Mouse (Mus musculus) CH12F3 (cell line): ENCODE data around the gene Vti1a.

Experiments
- in situ Hi-C: fragments of 300-500 bp; cut with MboI; formaldehyde crosslinking; loops from 2 replicates; pipeline ENCODE4 v1.14.3; 2020; ENCODE audit warnings: low sequenced_read_pairs

The Vti1a gene

DNA sequence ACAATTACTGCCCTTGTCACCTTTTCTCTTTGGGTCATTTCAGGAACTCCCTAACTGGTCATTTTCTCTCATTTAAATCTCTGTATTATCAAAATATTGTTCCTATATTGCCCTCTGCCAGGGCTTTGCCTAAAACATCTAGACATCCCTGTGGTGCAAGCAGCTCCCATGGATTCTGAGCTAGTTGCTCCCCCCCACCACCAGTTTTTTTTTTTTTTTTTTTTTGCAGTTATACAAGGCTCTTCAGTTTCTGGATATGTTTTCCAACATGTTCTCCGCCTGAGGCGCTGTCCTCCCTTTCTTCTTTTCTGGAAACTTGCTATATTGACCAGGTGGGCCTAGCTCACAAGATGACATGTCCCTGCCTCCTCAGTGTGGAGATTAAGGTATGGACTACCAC lies 2.4 kb upstream of the Vti1a start:
- in situ Hi-C loops, result no loop called here

DNA sequence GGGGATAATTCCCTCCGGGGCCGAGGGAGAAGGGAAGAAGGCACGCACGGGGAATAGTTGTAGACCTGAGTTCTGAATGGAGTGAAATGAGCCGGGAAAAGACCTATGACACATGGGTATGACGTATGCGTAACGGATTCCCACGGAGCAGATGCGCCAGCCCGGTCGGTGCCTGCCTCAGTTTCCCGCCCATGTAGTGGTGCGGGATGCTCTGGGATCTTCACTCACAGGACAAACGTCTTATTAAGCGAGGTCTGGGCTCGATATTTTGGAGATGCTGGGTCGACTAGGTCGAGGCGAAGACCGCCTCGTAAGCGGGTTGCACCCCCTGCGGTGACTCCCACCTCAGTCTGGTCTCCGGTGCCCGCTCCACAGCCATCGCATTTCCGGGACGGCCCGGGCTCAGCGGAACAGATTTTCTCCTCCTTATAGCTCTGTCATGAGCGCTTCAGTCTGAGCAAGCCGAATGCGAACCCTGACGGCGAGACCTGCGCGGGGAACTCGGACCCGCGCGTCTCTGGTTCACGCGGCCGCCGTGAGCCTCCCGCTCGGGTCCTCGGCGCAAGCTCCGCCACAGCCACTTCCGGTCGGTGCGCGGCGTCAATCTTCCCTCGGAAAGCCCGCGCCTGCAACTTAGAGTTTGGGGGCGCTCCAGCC lies 515 bp upstream of the Vti1a start, which contains the start of gene Zdhhc6:
Gene Zdhhc6, minus strand, starts transcription at position 581 of the 657 bp plus-strand sequence.
- in situ Hi-C loops, result no loop called here

DNA sequence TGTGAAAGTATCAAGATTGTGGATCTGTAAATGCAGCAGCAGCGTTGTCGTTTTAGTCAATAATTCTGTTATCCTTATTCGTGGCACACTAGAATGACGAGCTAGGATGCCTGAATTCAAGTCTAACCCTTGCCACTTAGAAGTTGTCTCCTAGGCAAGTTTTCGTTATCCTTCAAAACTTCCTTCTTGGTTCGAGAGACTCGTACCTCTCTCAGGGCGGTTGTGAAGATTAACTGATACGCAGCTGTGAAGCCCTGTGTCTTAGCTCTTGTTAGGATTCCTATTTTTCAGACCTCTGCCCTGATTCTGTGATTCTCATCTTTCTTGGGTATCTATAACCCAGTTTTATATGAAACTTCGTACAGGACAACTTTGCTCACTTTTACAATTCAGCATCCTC lies 806 bp downstream of the Vti1a start:
- in situ Hi-C loops, result no loop called here

DNA sequence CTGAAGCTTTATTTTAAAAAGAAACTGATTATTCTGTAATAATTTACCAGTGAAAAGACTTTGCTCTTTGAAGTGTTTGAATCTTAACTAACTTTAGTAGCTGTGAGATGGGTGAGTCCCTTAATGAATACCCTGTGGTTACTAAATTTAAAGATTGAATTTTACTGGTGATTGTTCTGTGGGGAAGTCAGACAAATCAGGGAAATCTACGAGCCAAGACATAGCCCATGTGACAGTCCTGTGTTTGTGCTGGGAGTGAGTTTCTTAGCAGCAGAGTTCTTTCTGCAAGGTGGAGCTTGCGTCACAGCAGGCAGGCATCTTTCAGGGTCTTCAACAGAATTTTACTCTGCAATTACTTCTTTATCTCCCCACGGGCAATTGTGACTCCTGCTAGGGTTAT lies 2.9 kb downstream of the Vti1a start:
- in situ Hi-C loops, result no loop called here

DNA sequence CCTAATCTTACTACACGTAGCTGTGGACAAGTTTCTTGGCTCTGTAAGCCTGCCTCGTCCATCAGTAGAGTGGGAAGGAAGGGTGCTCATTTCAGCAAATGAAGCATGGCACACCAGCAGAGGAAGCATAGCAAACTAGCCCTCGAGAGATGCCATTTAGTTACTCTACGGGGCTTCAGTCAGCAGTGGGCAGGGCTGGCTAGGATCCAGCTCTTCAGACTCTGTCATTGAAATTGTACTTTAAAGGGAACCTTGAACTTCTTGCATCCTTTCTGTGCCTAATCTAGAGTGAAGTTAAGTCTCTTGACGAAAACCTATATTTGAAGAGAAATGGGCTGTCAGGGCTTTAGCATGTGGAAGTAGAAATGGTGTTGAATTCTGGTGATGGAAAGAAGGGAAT lies 3.4 kb downstream of the Vti1a start:
- in situ Hi-C loops, result no loop called here

DNA sequence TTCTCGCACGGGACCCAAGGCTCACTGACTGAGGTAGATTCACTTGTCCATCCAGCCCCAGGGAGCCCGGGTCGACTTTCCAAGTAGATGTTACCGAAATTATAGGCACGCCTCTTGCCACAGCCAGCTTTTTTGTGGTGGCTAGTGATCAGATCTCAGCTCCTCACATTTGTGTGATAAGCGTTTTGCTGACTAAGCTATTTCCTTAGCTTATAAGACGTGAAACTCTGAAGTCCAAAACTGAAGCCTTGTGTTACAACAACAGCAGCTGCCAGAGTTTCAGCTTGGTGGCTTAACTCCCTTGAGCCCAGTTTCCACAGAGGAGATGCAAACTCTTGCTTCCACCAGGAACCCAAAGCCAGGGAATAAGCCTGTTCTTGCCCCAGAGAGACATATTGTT lies 6.5 kb downstream of the Vti1a start:
- in situ Hi-C loops, result no loop called here

DNA sequence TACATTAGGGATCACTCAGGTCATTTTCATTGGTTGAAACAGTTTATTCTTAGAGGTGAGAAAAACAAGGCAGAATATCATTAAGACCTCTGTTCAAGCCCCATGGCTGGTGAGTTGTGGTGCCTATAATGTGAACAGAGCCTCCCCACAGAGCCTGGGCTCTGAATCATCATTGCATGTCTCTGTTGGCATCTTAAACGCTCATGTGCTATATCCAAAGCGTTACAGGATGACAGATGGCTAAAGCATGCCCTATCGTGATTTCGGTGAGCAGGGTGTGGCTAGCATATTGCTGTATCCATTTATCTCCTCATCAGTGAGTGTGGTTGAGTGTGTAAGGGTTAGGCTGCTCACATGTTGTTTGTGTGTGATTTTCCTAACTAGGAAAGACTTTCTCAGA lies 11.4 kb downstream of the Vti1a start:
- in situ Hi-C loops, result no loop called here

DNA sequence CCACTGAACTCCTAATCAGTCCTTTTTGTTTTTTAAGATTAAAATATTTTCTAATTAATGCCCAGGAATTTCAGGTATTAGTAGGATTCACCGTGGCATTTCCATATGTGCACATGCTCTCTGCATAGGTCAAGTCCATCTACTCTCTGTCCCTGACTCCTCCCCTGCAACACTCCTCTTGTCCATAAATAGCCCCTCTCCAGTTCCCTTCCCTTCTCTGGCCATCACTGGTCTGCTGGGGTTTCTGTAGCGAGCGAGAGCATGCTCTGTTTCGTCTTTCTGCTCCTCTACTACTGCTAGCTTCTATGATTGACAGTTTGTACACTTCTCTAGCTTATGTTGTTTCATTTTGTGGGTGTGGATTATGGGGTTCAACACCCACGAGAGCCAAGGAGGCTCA lies 15.7 kb downstream of the Vti1a start:
- in situ Hi-C loops, result no loop called here

DNA sequence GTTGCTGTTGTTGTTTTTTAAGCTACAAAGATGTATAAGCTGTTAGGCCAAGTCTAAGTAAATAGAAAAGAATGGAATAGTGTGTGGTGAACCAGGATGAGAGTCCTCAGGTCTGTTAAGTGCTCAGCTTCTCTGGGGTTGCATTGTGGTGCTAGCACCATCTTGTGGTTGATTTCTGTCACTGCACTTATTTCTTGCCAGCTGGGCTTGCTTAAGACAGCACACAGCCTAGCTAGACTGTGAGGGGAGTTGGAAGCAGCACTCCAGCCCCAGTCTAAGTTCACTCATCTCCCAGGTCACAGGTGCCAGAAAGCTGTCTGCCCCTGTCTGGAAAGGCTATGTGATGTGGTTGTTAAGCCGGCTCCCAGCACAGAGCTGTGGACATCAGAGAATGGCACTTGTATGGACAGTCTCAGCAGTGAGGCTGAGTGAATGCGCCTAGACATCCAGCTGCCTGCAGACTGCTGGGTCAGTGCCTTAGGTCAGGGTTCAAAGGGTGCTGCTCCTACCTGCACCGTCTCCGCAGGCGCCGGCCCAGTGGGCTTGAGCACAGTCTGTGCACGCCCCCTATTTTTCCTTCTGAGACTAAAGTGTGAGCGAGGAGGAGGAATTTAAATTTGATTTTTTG lies 16.7 kb downstream of the Vti1a start:
- in situ Hi-C loops, result no loop called here

DNA sequence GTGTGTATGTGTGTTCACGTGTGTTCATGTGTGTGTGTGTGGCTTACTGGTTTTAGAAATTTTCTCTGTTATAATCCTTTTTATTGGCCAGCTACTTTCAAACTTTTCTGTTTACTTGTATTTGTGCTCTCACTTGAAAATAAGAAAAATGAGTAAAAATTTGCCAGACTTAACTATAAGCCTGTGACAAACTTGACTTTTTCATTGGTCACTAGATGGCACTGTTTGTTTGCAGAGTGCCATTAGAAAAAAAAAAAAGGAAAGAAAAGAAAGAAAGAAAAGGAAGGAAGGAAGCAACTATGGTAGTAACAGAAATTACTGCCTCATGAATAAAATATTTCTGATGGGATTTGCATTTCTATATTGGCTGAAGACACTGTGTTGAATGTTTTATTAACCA lies 19.8 kb downstream of the Vti1a start:
- in situ Hi-C loops, result no loop called here

DNA sequence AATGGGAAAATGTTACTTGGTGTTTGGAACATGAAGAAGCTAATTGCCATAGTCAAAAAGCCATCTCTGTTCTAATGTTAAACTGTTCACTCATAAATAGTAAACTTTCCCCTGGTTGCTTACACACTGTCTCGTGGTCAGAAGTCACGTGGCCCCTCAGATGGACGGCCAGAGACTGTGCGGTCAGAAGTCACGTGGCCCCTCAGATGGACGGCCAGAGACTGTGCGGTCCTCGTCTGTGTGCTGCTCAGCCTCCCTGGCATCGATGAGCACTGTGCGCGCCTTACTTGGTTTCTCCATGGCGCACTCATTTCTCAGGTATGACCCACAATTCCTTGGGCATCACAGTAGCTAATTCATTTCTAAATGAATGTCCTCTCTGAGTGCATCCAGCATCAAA lies 20.3 kb downstream of the Vti1a start:
- in situ Hi-C loops, result no loop called here

DNA sequence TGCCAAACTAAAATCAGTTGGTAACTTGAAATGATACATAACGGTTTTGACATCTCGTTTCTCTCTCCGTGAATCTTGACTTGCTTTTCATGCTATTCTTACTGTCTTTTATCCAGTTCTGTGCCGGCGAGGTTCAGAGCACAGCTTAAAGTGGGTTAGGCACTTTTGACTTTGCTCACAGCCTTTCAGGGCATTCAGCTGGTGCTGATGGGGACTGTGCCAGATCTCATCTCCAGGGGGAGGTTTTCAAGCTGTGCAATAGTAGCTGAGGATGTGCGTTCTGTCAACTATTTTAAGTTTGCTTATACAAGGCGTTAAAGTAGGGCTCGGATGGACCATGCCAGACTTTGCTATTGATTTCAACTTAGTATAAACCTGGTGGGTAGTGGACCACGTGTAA lies 21.0 kb downstream of the Vti1a start:
- in situ Hi-C loops, result no loop called here

DNA sequence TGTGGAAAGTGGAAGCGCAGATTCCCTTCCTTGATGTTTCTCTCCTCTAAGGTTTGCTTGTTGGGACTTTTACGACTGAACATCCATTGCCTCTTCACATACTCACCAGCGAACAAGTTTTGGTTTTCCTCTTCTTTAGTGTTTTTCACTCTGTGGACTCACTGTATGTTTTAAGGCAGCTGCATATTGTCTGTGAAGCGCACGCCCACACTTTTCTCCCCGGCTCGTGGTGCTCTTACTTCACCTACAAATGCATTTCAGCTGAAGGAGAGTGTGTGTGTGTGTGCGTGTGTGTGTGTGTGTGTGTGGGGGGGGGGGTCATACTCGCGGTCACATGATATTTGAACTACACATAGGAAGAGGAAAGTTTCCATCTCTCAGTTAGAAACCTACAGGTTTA lies 21.6 kb downstream of the Vti1a start:
- in situ Hi-C loops, result no loop called here

DNA sequence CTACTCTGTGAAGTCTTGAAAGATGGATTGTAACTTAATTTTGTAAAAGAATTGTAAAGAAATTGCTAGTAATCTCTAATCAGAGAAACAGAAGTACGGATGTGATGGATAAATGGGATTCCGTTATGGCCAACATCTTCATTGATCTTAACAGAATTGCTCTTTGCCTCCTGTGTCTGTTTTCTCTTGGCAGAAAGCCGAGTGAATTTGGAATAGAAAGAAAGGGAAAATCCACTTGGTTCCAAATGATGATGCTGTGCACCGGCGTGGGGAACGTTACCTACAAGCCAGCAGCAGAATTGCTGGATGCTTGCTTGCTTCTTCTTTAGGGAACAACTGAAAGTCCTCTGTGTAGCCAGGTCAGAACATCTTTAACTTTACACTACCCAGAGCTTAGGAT lies 24.4 kb downstream of the Vti1a start:
- in situ Hi-C loops, result no loop called here

DNA sequence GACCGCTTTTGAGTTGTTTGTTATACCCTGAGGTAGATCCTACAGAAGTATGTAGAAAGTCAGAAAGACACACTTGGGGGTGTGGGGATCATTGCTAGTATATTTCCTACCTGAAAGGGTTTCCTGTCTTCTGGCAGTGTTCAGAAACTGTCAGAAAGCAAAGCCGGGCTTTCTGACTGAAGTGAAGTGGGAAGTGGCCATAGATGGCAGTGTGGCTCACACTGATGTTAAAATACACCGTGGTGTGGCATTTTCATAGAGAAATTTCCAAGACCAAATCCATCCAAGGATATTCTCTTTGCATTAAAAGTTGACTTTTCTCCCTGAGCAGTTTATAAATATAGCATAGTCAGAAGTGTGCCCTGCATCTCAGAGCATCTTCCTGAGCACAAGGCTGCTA lies 25.3 kb downstream of the Vti1a start:
- in situ Hi-C loops, result no loop called here

DNA sequence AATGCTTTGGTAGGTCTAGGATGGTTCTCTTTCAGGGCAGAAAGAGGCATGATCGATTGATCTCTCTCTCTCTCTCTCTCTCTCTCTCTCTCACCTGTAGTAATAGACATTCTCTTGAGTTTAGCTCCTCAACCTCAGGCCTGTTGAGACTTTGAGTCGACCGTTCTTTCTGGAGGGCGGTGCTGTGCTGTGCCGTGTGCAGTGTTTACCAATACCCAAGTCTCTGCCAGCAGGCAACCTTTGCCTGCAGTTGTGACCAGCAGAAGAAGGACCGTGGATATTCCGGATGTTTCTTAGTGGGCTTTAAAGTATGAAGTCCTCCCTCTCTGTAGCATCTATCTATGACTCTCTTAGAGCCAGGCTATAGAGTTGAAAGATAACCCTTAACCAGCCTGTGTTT lies 26.3 kb downstream of the Vti1a start:
- in situ Hi-C loops, result no loop called here

DNA sequence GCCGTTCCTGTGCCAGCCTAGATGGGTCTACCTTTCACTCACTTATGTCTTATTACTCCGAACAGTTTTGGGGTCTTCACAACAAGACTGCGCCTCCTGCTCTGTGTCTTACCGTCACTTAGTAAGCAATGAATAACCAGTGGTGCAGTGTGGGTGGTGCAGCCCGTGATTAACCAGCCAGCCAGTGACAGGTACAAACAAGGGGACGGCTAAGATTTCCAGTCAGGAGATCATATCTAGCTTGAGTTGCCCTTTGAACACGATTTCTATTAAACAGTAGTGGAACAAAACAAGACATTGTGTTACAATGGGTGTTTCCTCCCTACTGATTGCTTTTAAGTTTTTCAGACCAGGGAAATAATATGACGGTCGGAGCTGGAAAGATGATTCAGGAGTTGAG lies 27.2 kb downstream of the Vti1a start:
- in situ Hi-C loops, result no loop called here

DNA sequence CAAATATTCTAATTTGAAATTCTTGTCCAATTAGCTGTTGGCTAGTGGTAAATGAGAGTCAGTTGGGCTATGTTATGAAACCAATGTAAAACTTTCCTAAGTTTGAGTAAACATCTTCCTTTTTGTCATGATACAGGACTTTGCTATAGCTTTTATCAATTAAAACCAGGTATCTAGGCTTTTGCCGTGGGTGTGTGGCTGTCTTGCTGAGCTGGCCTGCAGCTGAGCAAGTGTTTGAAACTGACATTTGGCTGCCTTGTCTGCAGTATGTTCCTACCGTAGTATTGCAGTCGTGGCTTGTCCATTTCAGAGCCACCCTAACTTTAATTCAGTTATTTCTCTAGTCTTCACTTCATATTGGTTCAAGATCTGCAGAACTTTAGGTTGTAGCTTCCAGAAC lies 32.1 kb downstream of the Vti1a start:
- in situ Hi-C loops, result no loop called here

DNA sequence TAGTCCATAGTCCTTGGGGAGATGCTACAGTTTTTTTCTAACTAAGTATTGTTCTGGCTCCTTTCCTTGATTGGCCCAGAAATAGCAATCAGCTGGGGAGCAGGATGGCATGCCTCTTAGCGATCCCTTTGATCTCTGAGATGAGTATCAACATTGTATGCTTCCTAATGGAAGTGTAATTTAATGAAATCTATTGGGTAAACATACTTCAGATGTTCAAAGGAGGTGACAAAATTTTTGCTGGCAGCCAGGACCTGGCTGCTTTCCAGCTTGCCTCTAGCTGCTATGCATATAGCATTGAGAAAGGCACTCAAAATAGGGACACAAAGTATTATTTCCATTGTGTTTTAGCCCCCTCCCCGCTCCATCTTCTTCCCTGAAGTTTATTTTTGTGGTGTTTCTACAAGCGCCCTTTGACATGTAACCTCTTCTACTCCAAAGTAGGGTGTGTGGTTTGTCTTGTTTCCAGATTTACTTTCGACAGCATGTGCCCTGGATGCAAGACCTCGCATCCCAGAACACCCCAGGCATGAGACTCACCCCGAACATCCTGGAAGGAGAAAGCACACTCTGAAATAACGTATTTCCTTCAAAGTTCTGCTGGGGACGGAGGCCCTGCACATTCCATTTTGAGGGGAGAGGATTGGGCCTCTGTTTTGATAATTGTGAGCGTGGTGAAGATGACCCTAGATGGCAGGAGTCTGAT lies 34.7 kb downstream of the Vti1a start:
- in situ Hi-C loops, result no loop called here

DNA sequence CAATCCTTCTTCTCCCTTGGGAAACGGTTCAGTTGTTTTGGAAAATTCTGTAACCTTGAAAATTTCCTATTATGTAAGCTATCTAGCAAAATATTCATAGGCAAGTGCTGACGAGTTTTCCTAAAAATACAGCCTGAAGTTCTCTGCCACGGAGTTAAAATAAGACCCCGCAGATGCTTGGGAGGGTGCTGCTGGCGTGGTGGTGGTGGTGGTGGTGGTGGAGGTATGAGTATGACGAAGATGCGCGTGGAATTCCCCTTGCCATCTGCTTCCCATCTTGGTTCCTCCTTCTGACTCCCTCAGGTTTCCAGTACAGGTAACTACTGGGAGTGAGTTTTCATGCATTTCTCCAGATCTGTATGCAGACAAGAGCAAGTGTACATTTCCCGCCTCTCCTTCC lies 46.5 kb downstream of the Vti1a start:
- in situ Hi-C loops, result no loop called here

DNA sequence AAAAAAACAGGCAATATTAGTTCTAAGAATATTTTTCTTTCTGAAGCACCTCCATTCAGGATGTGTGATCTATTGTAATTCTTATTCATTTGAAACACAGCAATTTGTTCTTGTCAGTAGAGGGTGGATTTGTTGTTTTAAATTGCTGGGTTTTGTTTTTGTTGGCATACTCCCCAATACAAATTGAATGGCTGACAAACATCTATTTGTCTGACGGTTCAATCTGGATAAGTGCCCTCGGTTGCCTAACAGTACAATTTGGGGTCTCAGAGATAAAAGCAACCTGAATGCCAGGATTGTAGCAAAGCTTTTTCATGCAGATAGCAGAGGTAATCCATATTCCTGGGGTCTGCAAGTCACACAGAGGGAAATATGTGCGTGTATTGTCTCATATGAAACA lies 53.6 kb downstream of the Vti1a start:
- in situ Hi-C loops, result no loop called here

DNA sequence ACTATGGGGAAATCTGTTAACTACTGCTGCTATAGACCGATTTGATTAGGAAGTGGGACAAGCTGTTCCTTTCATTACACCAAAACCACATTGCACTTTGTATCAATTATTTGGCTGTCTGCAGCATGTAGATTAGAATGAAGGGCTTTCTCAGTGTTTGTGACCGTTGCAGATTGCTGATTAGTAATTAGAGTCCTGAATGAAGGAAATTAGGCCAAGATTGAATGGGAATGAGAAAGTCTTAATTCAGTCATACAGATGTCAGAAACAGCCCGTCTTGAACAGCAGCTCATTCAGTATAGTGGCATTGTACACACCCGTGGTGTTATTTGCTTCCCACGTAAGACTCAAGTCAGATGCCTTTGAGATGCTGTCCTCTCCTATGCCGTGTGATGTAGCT lies 60.2 kb downstream of the Vti1a start:
- in situ Hi-C loops, result no loop called here
